Mouse (Mus musculus): ENCODE data around the gene Cfap61.

GRCm38 (mm10) chr2:146168017-146168803, 233.6 kb downstream of the Cfap61 start:
- TF ChIP-seq CTCF (IDR thresholded peaks at IDR 0.05; ENCODE audit: borderline replicate concordance, insufficient read depth, low read length) (no peak), POLR2A (IDR thresholded peaks at IDR 0.05; ENCODE audit: low read depth, low read length) (no peak)

Data from embryonic fibroblast, embryonic 13.5 days (primary cell).